Comparison of ENCODE assay signal across 38 mouse cellular contexts in genomic region chr7:135508602-135509001, GRCm38 (mm10). TPM values are rescaled to one million over a fixed set of nuclear protein-coding genes. Genes with fewer than 3 reads are reported as not detected.
DNase-seq lines count a peak whose midpoint lies in the region; ATAC-seq lines count a peak whose summit lies in the region.
"Had no signal": no experiment of that assay in that cellular context is flagged by ENCODE, and none has a peak within 500 bp of the region (broad histone marks: within the 10 kb centered on the region; RNA-seq: fewer than 3 reads in every experiment).

No protein-coding gene starts in this region.

- WGBS in intestine, embryonic 14.5 days, result 80% methylated on average over 4 of the region's 4 CpGs

- peaks cover 3% of the 10 kb centered on the region; the same call in 1 of the 2 replicates for H3K4me1 ChIP-seq in intestine, embryonic 14.5 days (replicated peaks; ENCODE audit: control insufficient read depth, insufficient read depth, low read length)
- H3K4me1 ChIP-seq: forebrain, embryonic 13.5 days; heart, embryonic 13.5 days; hindbrain, embryonic 10.5 days; hindbrain, embryonic 15.5 days; limb, embryonic 13.5 days; lung, embryonic 15.5 days; midbrain, embryonic 12.5 days had no signal

- H3K9ac ChIP-seq in intestine, embryonic 14.5 days (ENCODE audit: low read length), result no peak overlapping the region
- H3K9ac ChIP-seq: forebrain, embryonic 13.5 days; heart, embryonic 13.5 days; hindbrain, embryonic 15.5 days; limb, embryonic 13.5 days; lung, embryonic 15.5 days; midbrain, embryonic 12.5 days had no signal

- DNase-seq in 3T3-L1 (ENCODE audit: low read depth, low spot score), result peak; percentile 55
- peak; percentile 77 for DNase-seq in Muller cell, postnatal 12 days (ENCODE audit: inconsistent ontology term)
- DNase-seq in intestine, embryonic 14.5 days (ENCODE audit: low spot score), result no peak
- DNase-seq in cerebellum, postnatal 4 days (ENCODE audit: low spot score in 2 of 2), result no peak
- no peak for DNase-seq in urinary bladder, postnatal 14 days (ENCODE audit: low spot score)
- DNase-seq in yolk sac, embryonic 10.5 days (ENCODE audit: low spot score), result no peak
- DNase-seq: cerebellum, adult 11-12 months; cerebellum, adult 9-11 months; gastrocnemius, postnatal 14 days; heart, adult 18-20 months; heart, postnatal 10 days; kidney, adult 9 months; kidney, postnatal 14 days; thymus, adult 18-20 months; thymus, postnatal 25 days had no signal

- H3K27me3 ChIP-seq in intestine, embryonic 14.5 days (replicated peaks; ENCODE audit: control insufficient read depth, insufficient read depth, low read length), result no peaks in the 10 kb centered on the region
- H3K27me3 ChIP-seq: forebrain, embryonic 13.5 days; heart, embryonic 13.5 days; hindbrain, embryonic 15.5 days; limb, embryonic 13.5 days; lung, embryonic 15.5 days; midbrain, embryonic 12.5 days; Patski had no signal

- no peak overlapping the region for H3K4me2 ChIP-seq in intestine, embryonic 14.5 days (ENCODE audit: low read length)
- H3K4me2 ChIP-seq: forebrain, embryonic 13.5 days; heart, embryonic 13.5 days; hindbrain, embryonic 15.5 days; limb, embryonic 13.5 days; liver, embryonic 11.5 days; lung, embryonic 15.5 days; midbrain, embryonic 12.5 days had no signal

- H3K36me3 ChIP-seq in intestine, embryonic 14.5 days (ENCODE audit: control insufficient read depth, insufficient read depth, low read length), result no peaks in the 10 kb centered on the region
- H3K36me3 ChIP-seq: heart, embryonic 13.5 days; hindbrain, embryonic 10.5 days; hindbrain, embryonic 15.5 days; limb, embryonic 13.5 days; lung, embryonic 15.5 days; midbrain, embryonic 12.5 days had no signal

- H3K27ac ChIP-seq in intestine, embryonic 14.5 days (ENCODE audit: low read depth), result 0 out of 2 replicates have a peak overlapping the region, but pooled peaks have one; percentile 2
- H3K27ac ChIP-seq: forebrain, embryonic 13.5 days; heart, embryonic 13.5 days; hindbrain, embryonic 10.5 days; hindbrain, embryonic 15.5 days; limb, embryonic 13.5 days; lung, embryonic 15.5 days; midbrain, embryonic 12.5 days; stomach, postnatal 0 days had no signal

- ATAC-seq in intestine, embryonic 14.5 days (replicated peaks; ENCODE audit: low FRiP score, low TSS enrichment, low read depth), result no peak
- peak; percentile 71 for ATAC-seq in megakaryocyte progenitor cell, adult 5-6 weeks (replicated peaks; ENCODE audit: poor library complexity)
- ATAC-seq: forebrain, embryonic 13.5 days; inflammation-experienced regulatory T-cells, adult 6 months had no signal

- no peak overlapping the region for H3K4me3 ChIP-seq in intestine, embryonic 14.5 days (ENCODE audit: low read depth, low read length)
- H3K4me3 ChIP-seq: forebrain, embryonic 13.5 days; heart, embryonic 13.5 days; hindbrain, embryonic 10.5 days; hindbrain, embryonic 15.5 days; limb, embryonic 13.5 days; lung, embryonic 15.5 days; megakaryocyte, embryonic 14.5 days; midbrain, embryonic 12.5 days had no signal

- no peaks in the 10 kb centered on the region for H3K9me3 ChIP-seq in intestine, embryonic 14.5 days (ENCODE audit: control insufficient read depth, low read length)
- H3K9me3 ChIP-seq: forebrain, embryonic 13.5 days; heart, embryonic 13.5 days; hindbrain, embryonic 10.5 days; hindbrain, embryonic 15.5 days; lung, embryonic 15.5 days; midbrain, embryonic 12.5 days had no signal

RNA-seq across cellular contexts. Expression of gene Clrn3, which starts 19.9 kb away (rescaled TPM):
- 16.8 and 18.9 TPM in 2 replicates for polyA plus RNA-seq in intestine, embryonic 14.5 days (2014; fragmentation: Nextera tagmentation; extraction: Ambion mirVana)
- 0.07 TPM in 1 of 2 replicates, not detected in the other for total RNA-seq in megakaryocyte progenitor cell, adult 5-6 weeks (2015)
- not detected in 2 replicates for total RNA-seq in megakaryocyte progenitor cell, adult 5-6 weeks (2017)
- total RNA-seq: adrenal gland, postnatal 10 days; ES-E14; gastrocnemius, postnatal 14 days; heart, adult 18-20 months; heart, postnatal 10 days; layer of hippocampus, adult 18-20 months; layer of hippocampus, postnatal 14 days; left cerebral cortex, adult 8-10 months; left cerebral cortex, postnatal 36 days had no signal
- polyA plus RNA-seq: cortical plate, adult 2 months; embryonic facial prominence, embryonic 14.5 days; forebrain, embryonic 13.5 days; heart, embryonic 13.5 days; hindbrain, embryonic 10.5 days; hindbrain, embryonic 15.5 days; inflammation-experienced regulatory T-cells, adult 6 months; limb, embryonic 13.5 days; midbrain, embryonic 12.5 days; neural tube, embryonic 14.5 days; Patski; spleen, adult 2 months had no signal

RNA-seq across cellular contexts. Expression of gene Ptpre, which starts 28.7 kb away (rescaled TPM):
- polyA plus RNA-seq in intestine, embryonic 14.5 days (2014; fragmentation: Nextera tagmentation; extraction: Ambion mirVana), result 1.9 and 2.3 TPM in 2 replicates
- total RNA-seq in megakaryocyte progenitor cell, adult 5-6 weeks (2015), result 61.4 and 74.2 TPM in 2 replicates
- total RNA-seq in megakaryocyte progenitor cell, adult 5-6 weeks (2017), result 49.6 and 59.1 TPM in 2 replicates

Comparison
In these comparisons a context has a peak if more than half of its experiments do, and no peak if none do; other contexts are left out.
1. DNase-seq: peak in 3T3-L1 (single experiment) and Muller cell, postnatal 12 days (single experiment); none in intestine, embryonic 14.5 days (single experiment), cerebellum, postnatal 4 days (0 of 2), urinary bladder, postnatal 14 days (single experiment) and yolk sac, embryonic 10.5 days (single experiment).